Mouse (Mus musculus) lung, adult 2 months (tissue): ENCODE results near the gene E330017A01Rik. TPM values are rescaled to one million over a fixed set of nuclear protein-coding genes. Genes with fewer than 3 reads are reported as not detected.

Experiments
- DNase-seq: peaks from one replicate; pipeline ENCODE4 v3.0.0; 2022
- H3K4me1 ChIP-seq: fragments of 200-500 bp; 2 replicates; pipeline ENCODE4 v1.6.1; 2011; ENCODE audit warnings: low read length; ENCODE audit not compliant: control insufficient read depth, insufficient read depth
- H3K4me3 ChIP-seq: fragments of 200-500 bp; replicated peaks from 2 replicates; pipeline ENCODE3; 2011; ENCODE audit warnings: low read depth, mild to moderate bottlenecking, control low read depth, low read length; ENCODE audit errors: extremely low read depth
- CTCF ChIP-seq: fragments of 200-500 bp; IDR thresholded peaks from 2 replicates; pipeline ENCODE4 v1.5.1; 2011; ENCODE audit warnings: mild to moderate bottlenecking, low read length, control low read depth; ENCODE audit not compliant: insufficient read depth
- POLR2A ChIP-seq: fragments of 200-500 bp; IDR thresholded peaks from 2 replicates; pipeline ENCODE4 v1.6.1; 2011; ENCODE audit warnings: low read depth, mild to moderate bottlenecking, control low read depth, low read length, borderline replicate concordance; ENCODE audit errors: extremely low read depth
- WGBS: fragments of 180-500 bp; shearing (Covaris S2); methylation state at CpG from one replicate; pipeline ENCODE4 v1.1.7; 2018; 5-methylcytosine and 5-hydroxymethylcytosine counted together
- polyA plus RNA-seq: library from polyadenylated mRNA; depleted of rRNA; stranded (reverse); fragments of >200 nt; gene quantifications from 2 replicates; pipeline ENCODE4 v1.2.3, GENCODE M21; 2012

E330017A01Rik gene
- polyA plus RNA-seq, 1 experiment: not detected

DNA sequence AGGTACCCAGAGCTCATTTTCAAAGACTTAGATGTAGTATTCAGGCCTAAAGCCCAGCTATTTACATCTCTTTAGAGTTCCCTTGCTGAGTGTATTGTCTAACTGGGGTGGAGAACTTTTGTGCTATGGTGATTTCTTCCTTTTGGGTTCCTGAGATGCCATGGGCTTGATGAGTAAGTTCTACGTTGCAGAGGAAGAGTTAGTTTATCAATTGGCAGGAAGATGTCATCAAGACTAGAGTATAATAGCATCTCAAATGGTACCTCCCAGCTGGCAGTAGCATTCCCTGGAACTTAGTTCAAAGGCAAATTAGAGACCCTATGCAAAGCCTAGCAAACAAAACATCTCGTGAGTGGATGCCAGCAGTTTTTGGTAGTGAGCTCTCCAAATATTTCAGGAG, 2.7 kb downstream of the E330017A01Rik start:
- peaks cover 4% of the 10 kb centered on the region for H3K4me1 ChIP-seq
- no peak overlapping the region for H3K4me3 ChIP-seq
- TF ChIP-seq POLR2A: no peak
- no peak for TF ChIP-seq CTCF
- 38% methylated on average over 2 of the region's 2 CpGs for WGBS
- no peak for DNase-seq

DNA sequence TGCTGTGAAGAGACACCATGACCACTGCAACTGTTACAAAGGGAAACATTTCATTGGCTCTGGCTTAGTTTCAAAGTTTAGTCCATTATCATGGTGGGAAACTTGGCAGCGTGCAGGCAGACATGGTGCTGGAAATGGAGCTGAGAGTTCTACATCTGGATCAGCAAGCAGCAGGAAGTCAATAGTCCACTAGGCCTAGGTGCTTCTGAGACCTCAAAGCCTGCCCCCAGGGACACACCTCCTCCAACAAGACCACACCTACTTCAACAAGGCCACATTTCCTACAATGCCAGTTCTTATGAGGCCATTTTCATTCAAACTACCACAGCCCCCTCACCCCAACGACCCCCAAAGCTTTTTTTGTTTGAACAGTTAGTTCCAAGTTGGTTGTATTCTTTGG, 8.8 kb downstream of the E330017A01Rik start:
- 54% methylated on average over 2 of the region's 2 CpGs for whole genome bisulfite sequencing
- Histone ChIP-seq H3K4me3 (no peak overlapping the region), H3K4me1 (no peaks in the 10 kb centered on the region)
- no peak for DNase-seq
- no peak for TF ChIP-seq CTCF
- no peak for TF ChIP-seq POLR2A

DNA sequence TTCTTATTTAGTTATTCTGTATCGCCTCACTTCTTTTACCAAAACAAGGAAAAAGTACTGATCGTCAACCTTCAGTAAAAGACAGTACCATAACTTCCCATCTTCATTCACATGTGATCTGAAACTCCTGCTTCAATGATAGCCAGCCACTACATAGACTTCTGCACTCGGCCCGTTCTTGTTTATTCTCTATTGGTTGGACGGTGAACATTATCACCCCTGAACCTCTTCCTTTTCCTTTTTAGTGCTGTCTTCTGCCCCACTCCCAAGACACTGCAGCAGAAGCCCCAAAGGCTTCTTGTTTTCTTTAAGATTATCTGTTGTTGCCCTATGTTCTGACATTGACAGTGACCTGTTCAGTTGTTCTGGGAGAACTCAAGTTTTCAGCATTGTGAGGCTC, 9.6 kb downstream of the E330017A01Rik start:
- TF ChIP-seq POLR2A: no peak
- TF ChIP-seq CTCF: no peak
- Histone ChIP-seq H3K4me3 (no peak overlapping the region), H3K4me1 (no peaks in the 10 kb centered on the region)
- WGBS: 89% methylated on average over 5 of the region's 5 CpGs
- DNase-seq: no peak

DNA sequence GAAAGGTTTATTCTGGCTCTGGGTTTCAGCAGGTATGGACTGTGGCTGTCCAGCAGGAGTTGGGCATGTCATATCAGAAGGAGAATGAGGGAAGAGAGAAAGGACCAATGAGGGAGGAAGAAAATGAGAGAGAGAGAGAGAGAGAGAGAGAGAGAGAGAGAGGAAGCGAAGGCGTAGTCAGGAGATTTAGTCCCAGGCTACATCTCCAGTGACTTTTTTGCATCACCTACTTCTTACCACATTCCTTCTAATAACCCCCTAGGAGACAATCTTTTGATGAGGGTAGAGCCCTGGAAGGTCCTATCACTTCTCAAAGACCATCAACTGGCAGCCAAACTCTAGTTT, 10.2 kb downstream of the E330017A01Rik start:
- WGBS: 96% methylated on average over 2 of the region's 2 CpGs
- no peak for DNase-seq
- Histone ChIP-seq H3K4me3 (no peak overlapping the region), H3K4me1 (no peaks in the 10 kb centered on the region)
- TF ChIP-seq CTCF: no peak
- TF ChIP-seq POLR2A: no peak

DNA sequence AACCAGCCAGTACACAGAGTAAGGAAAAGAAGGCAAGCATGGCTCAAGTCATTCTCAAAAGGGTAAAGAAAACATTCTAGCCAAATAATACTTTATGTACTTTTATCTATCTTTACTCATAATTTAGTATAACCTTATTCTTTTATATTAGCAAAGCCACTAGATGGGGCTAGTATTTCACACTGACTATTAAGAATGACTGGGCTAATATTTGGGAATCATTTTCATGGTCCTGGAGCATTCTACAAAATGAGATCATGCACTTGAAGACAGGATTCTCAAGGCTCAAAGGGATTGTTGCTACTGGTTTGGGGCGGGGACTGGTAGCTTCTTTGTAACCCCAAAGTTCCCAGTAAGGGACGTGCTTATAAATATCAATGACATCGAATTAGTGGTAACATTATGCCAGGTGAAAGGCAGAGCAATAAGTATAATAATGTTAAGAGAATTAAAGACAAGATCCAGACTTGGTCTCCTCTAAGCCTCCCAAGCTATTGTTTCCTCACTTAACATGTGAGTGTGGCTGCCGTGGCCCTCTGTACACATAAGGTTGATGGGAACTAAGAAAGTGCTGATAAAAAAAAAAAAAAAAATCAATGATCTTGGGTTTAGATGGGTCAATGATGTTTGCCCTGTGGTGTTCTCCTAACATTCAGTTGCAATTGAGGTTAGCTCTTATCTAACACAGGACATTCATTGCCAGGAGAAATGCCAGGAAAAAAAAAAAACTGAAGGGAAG, 10.8 kb downstream of the E330017A01Rik start:
- TF ChIP-seq POLR2A (no peak), CTCF (no peak; the same call in 1 of the 2 replicates)
- WGBS: 83% methylated on average over 4 of the region's 4 CpGs
- no peaks in the 10 kb centered on the region for H3K4me1 ChIP-seq
- no peak overlapping the region for H3K4me3 ChIP-seq
- no peak for DNase-seq

DNA sequence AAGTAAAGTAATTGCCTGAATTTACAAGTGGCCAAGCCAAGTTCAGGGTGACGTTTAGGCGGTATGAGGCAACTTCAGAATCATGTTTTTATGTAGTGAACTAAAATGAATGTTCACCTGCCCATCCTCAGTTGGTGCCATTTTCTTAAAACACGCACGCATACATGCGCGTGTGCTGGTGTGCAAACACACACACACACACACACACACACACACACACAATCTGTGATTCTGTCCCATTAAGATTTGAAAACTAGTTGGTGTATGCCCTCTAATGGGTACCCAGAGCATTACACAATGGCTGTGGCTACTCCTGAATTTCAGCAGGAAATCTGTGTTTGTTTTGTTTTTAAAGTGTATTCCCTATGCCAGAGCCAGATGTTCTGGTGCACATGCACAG, 14.6 kb downstream of the E330017A01Rik start:
- Histone ChIP-seq H3K4me3 (no peak overlapping the region), H3K4me1 (no peaks in the 10 kb centered on the region)
- 53% methylated on average over 6 of the region's 6 CpGs for WGBS
- peak; percentile 40 for DNase-seq
- TF ChIP-seq POLR2A (no peak), CTCF (peak; percentile 36)

DNA sequence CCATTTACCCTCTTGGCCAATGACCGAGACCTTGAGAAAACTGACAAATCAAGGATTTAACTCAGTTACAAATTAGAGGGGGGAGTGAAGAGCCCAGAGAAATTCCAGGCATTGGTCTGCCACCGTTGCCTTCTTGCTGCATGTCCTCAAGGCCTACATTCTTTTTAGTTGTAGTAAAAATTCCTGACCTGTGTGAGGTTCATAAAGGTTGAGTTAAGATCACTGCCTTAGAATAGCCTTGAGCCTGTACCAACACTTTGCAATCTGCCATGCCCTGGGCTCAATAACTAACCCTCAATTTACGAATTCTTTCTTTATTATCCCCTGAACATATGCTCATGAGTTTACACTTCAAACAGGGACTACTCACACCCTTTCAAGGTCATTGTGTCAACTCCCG, 15.4 kb downstream of the E330017A01Rik start:
- WGBS: 72% methylated on average over 4 of the region's 4 CpGs
- H3K4me1 ChIP-seq: no peaks in the 10 kb centered on the region
- TF ChIP-seq POLR2A: no peak
- TF ChIP-seq CTCF: no peak
- DNase-seq: no peak
- no peak overlapping the region for H3K4me3 ChIP-seq

DNA sequence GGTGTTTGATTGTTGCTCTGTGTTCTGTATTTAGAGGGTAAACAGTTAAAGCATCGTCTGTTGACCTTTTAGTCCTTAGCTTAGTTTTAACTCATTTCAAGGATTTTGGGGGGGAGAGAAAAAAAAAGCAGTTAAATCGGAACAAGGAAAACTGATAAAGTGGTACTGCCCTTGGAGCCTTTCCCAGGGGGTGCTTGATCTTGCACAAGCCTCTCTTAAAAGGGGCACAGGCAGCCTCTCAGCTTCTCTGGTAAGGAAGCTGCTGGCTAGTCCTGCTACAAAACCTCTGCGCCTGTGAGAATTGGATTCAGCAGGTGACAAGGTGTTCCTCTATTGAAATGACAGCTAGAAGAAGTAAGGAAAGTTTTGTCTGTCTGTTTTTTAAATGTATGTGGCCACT, 16.2 kb downstream of the E330017A01Rik start:
- Histone ChIP-seq H3K4me1 (no peaks in the 10 kb centered on the region), H3K4me3 (no peak overlapping the region)
- no peak for TF ChIP-seq POLR2A
- TF ChIP-seq CTCF: no peak
- WGBS: 73% methylated on average over 3 of the region's 3 CpGs
- DNase-seq: peak; percentile 21

DNA sequence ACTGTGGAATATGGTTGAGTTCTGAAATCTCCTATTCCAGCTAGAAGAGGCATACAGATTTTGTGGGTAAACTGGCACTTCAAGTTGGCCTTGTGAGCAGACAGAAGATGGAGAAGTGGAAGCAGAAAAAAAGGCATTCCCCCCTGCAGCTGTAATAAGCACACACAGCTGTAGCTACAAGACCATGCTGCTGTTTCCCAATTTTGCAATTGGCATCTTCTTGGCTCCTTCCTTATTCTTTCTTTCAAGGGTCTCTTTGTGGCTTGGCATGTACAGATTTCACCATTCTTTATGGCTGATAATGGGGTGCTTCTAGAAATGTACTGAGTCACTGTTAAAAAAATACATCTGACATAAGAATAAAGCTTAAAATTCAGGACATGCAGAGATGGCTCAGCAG, 21.2 kb downstream of the E330017A01Rik start:
- Histone ChIP-seq H3K4me1 (no peaks in the 10 kb centered on the region), H3K4me3 (no peak overlapping the region)
- no peak for DNase-seq
- no peak for TF ChIP-seq CTCF
- no peak for TF ChIP-seq POLR2A

DNA sequence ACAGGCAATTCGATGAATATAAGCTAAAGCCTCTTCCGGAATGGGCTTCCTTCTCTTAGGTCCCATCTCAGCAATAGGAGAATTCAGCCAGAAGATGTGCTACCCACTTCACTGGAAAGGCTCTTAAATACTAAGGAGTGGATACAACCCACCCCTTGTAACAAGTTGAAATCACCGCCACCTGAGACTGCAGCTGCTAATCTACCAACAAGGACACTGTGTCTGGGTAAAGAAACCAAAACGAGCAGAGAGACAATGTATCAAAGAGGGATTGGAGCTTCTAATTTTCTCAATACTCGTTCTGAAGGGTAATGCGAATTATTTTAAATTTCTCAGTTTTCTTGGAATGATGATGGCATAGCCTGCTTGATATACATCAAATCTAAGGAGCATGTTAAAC, 21.7 kb downstream of the E330017A01Rik start, which contains the start of gene Gm813:
Gene Gm813 (minus strand): TSS at position 101 of the 400 bp plus-strand sequence.
- Histone ChIP-seq H3K4me1 (no peaks in the 10 kb centered on the region), H3K4me3 (no peak within 1 kb of the TSS)
- WGBS: 92% methylated on average over 6 of the region's 6 CpGs
- TF ChIP-seq POLR2A (no peak), CTCF (no peak)
- DNase-seq: no peak

DNA sequence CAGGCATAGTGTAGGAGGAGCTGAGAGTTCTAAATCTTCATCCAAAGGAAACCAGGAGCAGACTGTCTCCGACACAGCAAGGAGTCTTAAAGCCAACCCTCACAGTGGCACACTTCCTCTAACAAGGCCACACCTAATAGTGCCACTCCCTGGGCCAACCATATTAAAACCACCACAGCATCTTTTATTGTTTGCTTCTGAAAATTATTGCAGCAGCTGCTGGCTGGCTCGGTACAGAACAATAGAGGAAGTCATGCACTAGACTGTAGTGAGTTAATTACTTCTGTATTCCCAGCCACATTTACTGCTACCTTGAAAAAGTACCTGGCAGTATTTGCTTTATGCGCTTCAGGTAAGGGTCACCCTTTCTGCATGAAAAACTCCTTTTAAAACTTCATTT, 25.6 kb downstream of the E330017A01Rik start:
- H3K4me3 ChIP-seq: no peak overlapping the region
- 42% methylated on average over 3 of the region's 3 CpGs for WGBS
- no peak for TF ChIP-seq CTCF
- no peak for TF ChIP-seq POLR2A
- no peak for DNase-seq
- H3K4me1 ChIP-seq: no peaks in the 10 kb centered on the region
